Mouse (Mus musculus) right cerebral cortex, adult 2 months (tissue): ENCODE measurements around the gene Wipf1.

Experiments
- DNase-seq, 2 experiments: peaks; one replicate each; pipeline ENCODE4 v3.0.0; 2021 to 2022; ENCODE audit warnings: low spot score in 2 of 2

The Wipf1 gene

DNA sequence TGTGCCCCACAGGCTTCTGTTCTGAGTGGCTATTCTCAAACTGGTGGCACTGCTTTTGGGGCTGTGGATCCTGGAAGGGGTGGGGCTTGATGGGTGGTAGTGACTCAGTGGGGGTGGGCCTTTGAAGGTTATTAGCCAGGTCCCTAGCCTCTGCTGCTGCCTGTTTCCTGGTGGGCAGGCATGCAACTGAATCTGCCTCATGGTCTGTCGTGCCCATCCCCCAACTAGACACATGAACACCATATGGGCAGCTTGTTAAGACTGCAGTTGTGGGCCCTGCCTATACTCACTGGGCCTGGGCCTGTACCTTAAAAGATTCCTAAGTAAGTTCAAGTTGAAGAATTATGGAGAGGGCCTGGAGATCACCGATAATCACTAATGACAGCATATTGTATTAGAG, 16.0 kb upstream of the Wipf1 start:
- no peak for DNase-seq

DNA sequence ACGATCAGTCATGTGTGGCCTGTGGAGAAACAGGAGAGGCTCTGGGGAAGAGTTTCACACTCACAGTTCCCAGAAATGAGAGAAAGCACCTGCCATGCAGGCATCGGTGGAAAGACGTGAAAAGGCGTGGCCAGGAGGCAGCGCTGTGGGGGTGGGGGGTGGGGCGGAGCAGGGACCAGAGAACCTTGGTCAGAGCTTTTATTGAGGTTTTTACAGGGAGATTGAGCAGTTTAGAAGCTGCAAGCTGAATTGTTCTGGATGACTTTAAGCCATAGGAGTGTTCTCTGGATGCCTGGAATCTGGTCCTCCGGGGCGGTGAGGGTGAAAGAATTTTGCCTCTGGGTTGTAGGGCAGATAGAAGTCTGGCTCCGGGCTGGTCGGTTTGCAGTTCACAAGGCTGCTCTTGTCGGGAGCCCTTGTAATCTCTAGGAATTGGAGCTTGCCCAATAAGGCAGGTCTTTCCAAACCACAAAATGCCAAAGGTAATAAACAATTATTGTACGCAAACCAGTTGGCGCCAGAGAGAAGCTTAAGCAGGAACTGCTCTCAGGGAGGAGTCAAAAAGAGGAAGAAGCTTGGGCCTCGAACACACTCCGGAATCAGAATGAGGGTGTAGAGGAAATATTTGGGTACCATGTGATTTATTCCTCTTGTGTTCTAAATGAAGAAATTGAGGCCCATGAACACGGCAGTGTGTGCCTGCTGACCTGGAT, 11.1 kb upstream of the Wipf1 start:
- no peak for DNase-seq

DNA sequence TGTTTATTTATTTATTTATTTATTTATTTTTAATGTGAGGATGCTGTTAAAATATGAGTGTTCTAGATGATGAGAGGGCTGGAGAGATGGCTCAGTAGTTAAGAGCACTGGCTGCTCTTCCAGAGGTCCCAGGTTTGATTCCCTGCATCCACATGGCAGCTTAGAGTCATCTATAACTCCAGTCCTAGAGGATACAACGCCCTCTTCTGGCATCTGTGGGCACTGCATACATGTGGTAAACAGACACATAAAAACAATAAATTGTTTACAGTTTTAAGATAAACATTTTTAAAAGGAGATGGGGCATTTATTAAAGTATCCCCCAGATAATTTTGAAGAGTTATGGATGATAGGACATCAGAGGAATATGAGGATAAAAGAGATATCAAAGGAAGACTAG, 10.2 kb upstream of the Wipf1 start:
- no peak for DNase-seq

DNA sequence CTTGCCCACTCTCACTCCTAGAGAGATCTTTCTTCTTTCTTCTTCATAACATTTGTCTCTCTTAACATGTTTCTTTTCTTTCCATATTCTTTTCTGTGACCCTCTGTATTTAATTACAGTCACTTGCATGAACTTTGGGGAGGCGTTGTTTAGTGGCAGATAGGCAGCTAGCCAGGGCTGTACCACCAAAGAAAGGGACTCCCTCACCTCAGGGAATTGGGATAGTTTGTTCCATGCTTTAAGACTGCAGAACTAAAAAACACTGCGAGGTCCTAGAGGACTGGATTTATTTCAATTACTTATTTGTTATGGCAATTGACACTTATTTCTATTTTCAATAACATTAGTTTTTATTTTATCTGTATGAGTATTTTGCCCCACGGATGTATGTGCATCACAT, 9.6 kb upstream of the Wipf1 start:
- DNase-seq, result no peak

DNA sequence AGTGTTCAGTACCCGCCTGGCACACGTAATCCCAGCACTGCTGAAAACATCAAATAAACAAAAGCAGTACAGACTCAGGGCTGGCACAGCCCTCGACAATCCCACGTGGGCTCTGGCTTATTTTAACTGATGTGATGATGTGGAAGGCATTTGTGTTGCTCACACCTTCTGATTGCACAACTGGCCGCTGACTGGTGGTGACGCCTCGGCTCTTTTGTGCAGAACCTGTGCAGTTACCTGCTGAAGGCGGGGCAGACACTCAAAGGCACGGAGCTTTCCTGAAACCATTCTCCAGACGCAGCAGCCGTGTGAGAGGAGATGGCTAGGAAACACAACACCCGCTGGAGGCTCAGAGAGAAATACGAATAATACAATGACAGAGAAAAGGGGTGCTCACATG, 9.1 kb upstream of the Wipf1 start:
- no peak for DNase-seq

DNA sequence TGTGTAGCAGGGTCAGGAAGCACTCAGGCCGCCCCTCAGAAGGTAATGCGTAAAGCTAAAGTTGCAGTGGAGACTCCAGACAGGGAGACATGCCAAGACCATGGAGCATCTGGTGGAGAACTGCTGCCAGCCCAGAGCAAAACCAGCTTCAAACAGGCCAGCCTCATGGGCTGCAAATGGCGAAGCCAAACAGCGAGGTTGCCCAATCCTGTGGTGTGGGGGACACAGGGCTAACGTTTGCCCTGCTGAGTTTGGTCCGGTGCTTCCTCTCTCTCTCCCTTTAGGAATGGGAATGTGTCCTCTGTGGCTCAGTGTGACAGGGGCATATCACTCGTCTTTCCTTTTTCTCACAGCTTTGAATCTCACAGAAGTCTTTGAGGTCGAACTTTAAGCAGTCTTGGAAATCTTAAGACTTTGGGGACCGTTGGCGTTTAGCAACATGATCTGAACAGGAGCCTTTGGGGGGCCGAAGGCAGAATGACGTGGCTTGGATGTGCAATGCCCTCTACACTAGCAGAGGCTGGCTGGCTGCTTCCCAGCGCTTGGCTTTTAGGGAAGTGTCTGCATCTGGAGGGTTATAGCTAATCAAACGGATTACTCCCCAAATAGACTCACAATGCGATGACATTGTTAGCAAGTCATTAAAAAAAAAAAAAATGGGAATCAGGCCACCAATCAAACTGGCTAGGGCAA, 6.7 kb upstream of the Wipf1 start:
- no peak for DNase-seq

DNA sequence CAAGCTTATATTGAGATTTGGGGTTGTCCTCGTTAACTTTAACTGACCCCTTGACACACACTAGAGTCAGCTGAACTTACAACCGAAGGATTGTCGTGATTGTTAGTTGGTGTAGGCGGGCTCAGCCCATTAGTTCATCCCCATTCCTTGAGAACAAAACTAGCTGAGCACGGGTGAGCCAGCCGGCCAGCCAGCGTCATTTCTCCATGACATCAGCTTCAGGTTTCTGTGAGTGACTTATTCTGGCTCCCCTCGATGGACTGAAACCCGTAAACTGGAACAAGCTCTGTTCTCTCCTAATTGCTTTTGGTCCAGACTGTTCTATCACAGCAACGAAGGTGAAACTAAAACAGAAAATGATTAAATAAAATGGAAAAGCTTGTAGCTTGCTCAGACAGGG, 5.2 kb upstream of the Wipf1 start:
- no peak for DNase-seq

DNA sequence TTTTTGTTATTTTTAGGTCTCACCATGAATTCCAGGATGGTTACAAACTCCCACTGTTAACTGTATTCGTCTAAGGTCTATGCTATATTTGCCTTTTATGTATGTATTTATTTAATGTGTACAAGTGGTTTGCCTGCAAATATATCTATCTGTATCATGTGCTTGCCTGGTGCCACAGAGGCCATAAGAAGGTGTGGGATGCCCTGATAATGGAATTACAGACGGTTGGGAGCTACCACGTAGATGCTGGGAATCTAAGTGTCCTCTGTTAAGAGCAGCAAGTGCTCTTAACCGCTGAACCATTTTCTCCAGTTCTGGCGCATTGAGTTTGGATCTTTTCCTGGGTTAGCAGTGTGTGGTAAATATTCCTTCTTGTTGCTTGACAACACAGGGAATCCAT, 953 bp upstream of the Wipf1 start:
- DNase-seq, result no peak

DNA sequence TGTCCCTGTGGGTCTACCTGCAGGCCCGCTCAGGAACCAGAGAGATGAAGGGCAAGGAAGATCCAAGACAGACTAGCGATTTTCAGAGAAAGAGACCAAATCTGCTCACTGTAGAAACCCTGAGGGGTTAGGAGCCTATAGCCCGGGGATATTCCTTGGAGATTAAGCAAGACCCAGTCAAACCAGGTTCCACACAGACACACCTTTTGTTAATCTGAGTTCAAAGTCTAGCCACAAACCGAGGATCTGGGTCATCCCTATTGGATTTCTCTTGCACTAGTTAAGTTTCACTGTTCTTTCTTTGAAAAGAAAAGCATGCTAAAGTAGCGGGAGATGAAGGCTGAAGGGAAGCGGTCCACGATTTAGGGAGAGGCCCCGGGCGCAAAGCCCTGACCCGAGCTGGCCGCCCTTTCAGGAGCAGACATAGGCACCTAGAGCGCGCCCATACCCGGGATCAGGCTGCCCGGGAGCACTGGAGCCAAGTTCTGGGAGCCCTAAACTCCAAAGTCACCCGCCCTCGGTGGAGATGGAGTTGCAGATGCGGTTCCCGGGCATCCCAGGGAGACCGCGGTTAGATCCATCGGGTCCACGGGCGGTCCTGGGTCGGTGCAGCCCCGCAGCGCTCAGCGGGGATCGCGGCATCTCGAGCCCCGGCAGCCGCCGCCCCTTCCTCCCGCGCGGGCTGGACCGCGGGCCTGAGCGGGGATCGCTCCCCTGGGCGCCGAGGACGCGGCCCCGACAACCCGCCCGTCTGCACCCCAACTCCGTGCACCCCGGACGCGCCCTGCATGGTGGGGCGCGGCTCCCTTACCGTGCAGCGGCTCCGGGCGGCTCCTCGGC, 798 bp downstream of the Wipf1 start:
- no peak for DNase-seq

DNA sequence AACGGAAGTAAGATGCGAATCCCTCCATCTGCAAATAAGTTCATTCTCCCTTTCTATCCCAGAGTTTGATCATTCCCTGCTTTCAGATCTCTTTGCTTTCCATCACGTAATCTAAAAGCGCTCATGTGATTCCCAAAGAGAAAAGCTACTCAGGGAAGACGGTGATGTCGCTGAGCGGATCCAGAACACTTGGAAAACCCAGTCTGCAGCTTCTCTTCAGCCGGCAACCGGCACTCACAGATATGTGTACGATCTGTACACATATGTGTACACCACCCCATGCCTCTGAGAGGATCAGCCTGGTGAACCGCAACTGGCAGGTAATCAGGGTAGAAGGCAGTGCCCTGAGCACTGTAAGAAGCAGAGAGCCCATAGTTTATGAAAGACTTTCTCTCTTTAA, 1.6 kb downstream of the Wipf1 start:
- DNase-seq, result no peak

DNA sequence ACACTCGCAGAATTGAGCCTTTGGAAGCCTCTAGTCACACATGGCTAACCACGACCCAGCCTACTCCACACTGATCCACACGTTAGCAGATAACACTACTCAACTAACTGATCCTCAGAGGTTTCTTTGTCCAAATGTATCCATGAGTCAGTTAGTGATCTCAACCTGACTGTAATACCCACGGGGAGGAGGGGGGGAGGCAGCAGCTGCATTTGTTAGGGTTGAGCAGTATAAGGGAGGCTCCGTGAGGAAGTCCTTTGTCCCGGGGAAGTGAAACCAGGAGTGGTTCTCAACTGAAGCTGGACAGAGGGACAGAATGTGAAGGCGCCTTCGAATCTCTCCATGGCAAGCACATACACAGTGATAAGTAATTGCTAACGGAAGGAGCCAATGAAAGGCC, 2.8 kb downstream of the Wipf1 start:
- no peak for DNase-seq

DNA sequence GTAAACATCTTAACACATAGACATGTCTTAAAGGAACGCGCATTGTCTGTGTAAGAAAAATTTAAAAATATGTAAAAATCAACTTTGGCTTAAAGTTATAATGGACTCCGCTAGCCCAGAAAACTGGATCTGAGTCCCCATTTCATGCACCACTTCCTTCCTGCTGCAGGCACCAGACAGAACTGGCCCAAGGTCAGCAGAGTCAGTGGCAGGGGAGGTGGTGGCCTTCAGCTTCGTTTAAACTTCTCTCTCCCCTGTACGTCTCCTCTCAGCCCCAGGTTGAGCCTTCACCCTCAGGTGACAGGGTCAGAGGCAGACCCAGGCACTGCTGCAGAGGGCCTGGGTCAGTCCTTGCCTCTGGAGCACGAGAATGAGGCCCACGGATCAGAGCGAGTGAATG, 6.6 kb downstream of the Wipf1 start:
- DNase-seq, result no peak

DNA sequence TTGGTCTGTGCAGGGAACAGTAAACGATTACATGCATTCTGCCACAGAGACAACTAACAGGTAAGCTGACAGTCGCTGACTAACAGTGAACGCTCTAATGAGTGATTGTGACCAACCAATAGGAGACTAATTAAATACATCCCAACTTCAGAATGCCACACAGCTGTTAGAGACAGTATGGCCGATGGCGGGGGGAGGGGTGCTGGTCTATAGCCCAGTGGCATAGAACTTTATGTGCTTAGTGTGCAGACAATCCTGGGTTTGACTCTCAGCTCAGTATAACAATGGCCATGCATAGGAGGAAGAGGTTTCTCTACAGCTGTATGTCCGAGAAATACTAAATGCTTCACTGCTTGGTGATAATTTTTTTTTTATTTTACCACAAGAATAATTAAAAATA, 7.2 kb downstream of the Wipf1 start:
- DNase-seq, result no peak

DNA sequence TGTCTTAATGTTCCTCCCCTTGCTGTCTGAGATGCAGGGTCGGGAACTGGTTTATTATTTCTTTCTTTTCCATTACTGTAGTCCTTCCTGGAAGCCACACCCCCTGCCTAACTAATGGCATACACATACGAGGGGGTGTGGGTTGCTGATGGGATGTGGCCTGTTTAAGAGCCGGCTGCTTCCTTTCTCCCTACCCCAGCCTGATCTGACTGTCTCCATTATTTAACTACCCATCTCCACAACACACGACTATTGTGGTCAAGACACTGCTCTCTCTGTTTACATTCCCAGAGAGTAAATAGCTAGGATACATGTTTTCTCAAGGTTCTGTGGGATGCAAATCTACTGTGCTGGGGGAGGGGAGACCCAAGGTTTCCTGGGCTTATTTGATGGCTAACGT, 7.8 kb downstream of the Wipf1 start:
- DNase-seq, result no peak

DNA sequence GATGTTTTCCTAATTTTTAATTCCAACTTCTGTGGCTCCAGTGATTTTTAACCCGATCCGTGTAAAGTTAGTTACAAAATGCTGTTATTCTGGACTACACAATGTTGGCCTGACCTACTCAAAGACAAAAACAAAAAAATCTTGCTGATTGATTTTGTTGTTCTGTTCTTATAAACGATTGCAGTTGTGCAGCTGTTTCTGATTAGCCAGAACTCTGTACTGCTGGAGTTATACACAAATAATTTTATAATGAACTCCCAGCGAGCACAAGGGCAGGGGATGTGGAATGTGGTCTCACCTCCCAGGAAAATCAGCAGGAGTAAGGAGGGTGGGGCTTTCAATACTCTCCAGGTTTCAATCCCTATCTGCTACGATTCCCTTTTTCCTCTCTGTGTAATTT, 10.6 kb downstream of the Wipf1 start:
- DNase-seq, result no peak

DNA sequence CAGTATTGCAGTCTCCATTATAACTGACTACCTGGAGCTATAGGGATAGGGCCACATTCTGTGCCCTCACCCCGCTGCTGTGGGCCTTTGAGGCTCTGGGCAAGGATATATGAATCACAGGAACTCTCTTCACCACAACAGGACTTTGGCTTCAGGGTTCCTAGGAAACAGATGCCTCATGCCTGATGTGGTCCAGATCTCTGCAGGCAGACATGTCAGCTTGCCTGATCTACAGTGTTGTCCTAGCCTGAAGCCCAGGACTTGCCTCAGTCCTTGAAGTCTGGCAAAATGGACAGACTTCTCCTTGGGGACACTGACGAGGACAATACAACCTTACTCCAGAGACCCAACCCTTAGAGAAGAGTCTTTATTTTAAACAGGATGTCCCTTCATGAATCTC, 11.2 kb downstream of the Wipf1 start:
- DNase-seq, result no peak

DNA sequence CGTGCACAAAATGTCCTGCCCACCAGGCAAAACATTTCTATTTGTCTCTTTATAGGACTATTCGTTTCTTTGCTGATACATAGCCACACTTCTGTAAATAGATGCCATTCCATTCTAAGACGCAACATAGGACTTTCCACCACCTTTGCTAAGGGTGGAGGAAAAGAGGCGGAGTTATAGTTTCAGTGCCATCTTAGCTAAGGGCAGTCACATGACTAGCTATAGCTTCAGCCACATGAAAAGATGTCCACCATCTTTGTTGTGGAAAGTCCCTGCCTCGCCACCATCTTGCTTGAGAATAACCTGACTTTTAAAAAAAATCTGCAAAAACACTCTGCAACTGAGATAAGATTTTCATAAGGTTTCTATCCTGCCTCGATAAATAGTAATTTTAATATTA, 15.4 kb downstream of the Wipf1 start:
- DNase-seq, result no peak

DNA sequence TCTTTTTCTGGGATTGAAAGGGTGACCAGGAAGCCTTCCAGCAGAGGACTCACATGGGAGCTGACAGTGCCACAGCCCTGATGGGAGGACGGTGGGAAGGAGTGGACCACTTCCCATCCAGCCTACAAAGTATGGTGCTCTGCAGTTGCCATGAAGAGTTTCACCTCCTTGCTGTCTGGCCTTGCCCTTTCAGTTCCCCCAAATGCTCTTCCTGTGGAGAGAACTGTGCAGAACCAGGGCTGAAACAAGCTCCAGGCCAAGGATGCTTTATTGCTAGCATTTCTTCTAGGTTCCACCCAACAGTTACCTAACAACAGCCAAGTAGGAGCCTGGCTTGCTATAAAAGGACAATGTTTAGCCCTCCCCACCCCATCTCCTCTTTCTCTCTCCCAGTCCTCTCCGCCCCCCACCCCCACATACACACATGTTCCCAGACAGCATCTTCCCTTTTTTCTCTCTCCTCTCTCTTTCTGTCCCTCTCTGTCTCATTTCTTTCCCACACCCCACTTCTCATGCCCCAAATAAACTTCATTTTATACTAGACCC, 16.3 kb downstream of the Wipf1 start:
- no peak for DNase-seq

DNA sequence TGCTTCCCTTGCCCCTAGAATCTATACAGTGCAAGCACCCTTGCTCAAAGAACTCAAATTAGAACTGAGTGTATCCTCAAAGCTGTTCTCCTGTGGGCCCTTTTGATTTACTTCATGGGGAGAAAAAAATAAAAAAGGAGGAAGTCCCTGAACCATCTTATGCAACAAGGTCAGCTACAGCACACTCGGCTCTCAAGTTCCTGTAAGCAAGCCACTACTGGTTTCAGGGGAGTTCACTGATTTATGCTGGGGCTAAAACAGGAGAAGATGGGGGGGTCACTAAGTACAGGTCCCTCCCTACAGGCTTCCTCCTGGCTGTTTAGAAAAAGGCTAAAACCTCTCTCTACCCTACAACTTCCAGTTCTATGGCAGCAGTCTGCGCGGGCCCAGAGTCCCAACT, 17.5 kb downstream of the Wipf1 start:
- no peak for DNase-seq

DNA sequence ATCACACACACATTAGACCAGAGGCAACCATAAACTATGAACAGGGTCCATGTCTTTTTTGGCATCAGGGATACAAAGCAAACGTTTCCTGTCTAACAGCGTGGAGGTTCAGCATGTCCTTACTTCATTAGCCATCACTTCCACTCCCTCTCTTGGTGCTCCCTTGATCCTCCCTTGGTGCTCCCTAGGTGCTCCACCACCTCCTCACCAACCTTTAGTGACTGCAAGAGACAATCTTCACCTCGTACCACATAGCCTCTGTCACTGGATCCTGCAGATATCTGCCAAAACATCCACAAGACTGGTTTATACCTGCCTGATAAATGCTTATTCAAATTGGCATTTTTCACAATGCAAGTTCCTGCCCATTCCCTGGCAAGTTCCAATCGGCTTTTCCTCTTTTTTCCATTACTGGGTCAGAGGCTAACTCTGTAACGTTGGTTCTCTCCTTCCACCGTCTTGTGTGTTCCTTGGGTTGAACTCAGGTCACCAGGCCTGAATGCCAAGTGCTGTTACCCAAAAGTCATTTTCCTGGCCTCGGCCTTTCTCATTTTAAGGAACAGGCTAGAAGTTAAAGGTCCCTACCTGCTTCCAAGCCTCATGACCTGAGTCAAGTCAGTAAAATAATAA, 18.7 kb downstream of the Wipf1 start:
- DNase-seq, result no peak

DNA sequence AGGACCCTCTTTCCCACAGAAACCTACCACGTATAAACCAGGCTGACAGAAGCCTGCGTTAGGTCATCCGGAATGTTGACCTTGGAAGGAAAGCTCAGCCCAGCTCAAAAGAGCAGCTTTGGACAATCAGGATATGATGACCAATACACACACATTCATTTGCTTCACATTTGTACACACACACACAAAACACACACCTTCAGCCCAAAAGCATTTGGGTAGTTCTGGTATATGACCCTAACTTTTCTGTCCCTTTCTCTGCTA, 19.6 kb downstream of the Wipf1 start:
- no peak for DNase-seq

DNA sequence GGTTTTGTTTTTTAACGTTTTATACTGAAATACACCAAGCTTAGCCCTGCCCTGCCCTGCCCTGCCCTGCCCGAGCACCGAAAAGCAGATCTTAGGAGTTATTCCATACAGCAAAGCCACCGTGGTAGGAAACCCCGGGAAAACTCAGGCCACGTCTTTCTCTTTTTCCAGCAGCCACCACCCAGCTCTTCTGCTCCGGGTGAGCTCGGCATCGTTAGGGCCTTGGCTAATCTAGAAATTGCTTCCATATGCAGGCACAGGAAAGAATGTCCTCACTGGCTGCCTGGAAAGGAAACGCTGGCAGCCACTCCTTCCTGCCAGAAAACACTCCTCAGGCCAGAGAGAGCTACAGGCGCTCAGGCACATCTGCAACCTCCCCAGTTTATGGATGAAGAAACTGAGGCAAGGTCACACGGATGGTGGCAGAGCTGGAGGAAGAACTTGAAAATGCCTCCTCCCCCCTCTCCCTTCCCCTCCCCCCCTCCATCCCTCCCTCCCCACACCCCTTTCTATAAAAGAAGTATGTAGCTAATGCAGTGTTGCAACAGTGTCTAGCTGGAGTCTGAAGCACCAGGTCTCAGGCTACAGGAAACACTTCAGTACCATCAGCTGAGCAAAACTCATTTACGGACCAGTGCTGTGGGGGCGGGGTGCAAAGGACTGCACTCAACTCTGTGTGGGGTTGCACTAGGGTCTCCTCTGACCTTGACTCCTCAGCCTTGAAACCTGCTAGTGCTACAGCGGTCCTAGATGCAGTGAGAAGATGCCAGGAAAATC, 20.1 kb downstream of the Wipf1 start:
- no peak for DNase-seq
